Mouse (Mus musculus) ES-E14 (cell line): ENCODE measurements around the gene Tbc1d16. TPM values are rescaled to one million over a fixed set of nuclear protein-coding genes. Genes with fewer than 3 reads are reported as not detected.
A peak's percentile ranks its signal among the peaks of the same experiment; 100 is the strongest.

Source experiments
- DNase-seq: peaks from one replicate; pipeline ENCODE4 v3.0.0-alpha.2; 2013; ENCODE audit warnings: low read depth, low spot score
- H3K27ac ChIP-seq: 2 replicates; pipeline ENCODE4 v1.5.1; 2012; ENCODE audit warnings: low read depth, mild to moderate bottlenecking, low read length, moderate library complexity, mixed read lengths; ENCODE audit not compliant: poor library complexity, insufficient read depth, severe bottlenecking
- H3K36me3 ChIP-seq: 2 replicates; pipeline ENCODE4 v1.6.1; 2012; ENCODE audit warnings: mild to moderate bottlenecking, low read length, moderate library complexity, mixed read lengths; ENCODE audit not compliant: control insufficient read depth, poor library complexity, insufficient read depth, severe bottlenecking
- H3K4me1 ChIP-seq, 2 experiments: fragments of 150-350 bp in 1 of 2; sonication (generic) in 1 of 2; 2 replicates each; pipeline ENCODE4 v1.6.1; 2012; ENCODE audit warnings: low read length in 2 of 2, mild to moderate bottlenecking in 1 of 2, mixed read lengths in 1 of 2; ENCODE audit not compliant: control insufficient read depth in 2 of 2, insufficient read depth in 2 of 2, poor library complexity in 1 of 2
- H3K4me3 ChIP-seq, 2 experiments: fragments of 150-350 bp in 1 of 2; sonication (generic) in 1 of 2; 2 replicates each; pipeline ENCODE4 v1.5.1; 2012; ENCODE audit warnings: low read length in 2 of 2, low read depth in 1 of 2, mild to moderate bottlenecking in 1 of 2, mixed read lengths in 1 of 2; ENCODE audit not compliant: insufficient read depth in 1 of 2, poor library complexity in 1 of 2, severe bottlenecking in 1 of 2
- H3K9ac ChIP-seq: 2 replicates; pipeline ENCODE4 v1.6.1; 2012; ENCODE audit warnings: low read depth, mild to moderate bottlenecking, low read length, mixed read lengths; ENCODE audit not compliant: poor library complexity, insufficient read depth, severe bottlenecking
- H3K9me3 ChIP-seq: fragments of 150-350 bp; sonication (generic); 2 replicates; pipeline ENCODE4 v1.6.1; 2012; ENCODE audit warnings: low read depth, mild to moderate bottlenecking, low read length; ENCODE audit not compliant: control insufficient read depth, insufficient read depth
- CHD2 ChIP-seq: IDR thresholded peaks from 2 replicates; pipeline ENCODE4 v1.6.1; 2014; ENCODE audit warnings: mild to moderate bottlenecking, low read depth, low read length, inconsistent platforms
- HCFC1 ChIP-seq: IDR thresholded peaks from 2 replicates; pipeline ENCODE4 v1.6.1; 2012; ENCODE audit warnings: low read length, inconsistent platforms, borderline replicate concordance; ENCODE audit not compliant: insufficient read depth
- MAFK ChIP-seq: IDR thresholded peaks from 2 replicates; pipeline ENCODE4 v1.6.1; 2014; ENCODE audit warnings: mild to moderate bottlenecking, low read depth, low read length, inconsistent platforms; ENCODE audit not compliant: insufficient read depth
- ZC3H11A ChIP-seq: IDR thresholded peaks from 2 replicates; pipeline ENCODE4 v1.6.1; 2012; ENCODE audit warnings: low read depth, mild to moderate bottlenecking, inconsistent platforms, low read length, borderline replicate concordance
- ZNF384 ChIP-seq: IDR thresholded peaks from 2 replicates; pipeline ENCODE4 v1.6.1; 2012; ENCODE audit warnings: low read depth, low read length, inconsistent platforms
- in situ Hi-C, 2 experiments: fragments of 600-800 bp; cut with MboI; formaldehyde crosslinking; loops; one replicate each; pipeline ENCODE4 v1.15.1; 2025; ENCODE audit warnings: low sequenced_read_pairs in 2 of 2, inconsistent platforms in 1 of 2; ENCODE audit not compliant: unreplicated experiment in 2 of 2
- total RNA-seq: library from RNA; depleted of rRNA; stranded (reverse); fragments of 300-350 nt; gene quantifications from 2 replicates; pipeline ENCODE4 v1.2.3, GENCODE M21; 2012

Tbc1d16 gene
- total RNA-seq, 1 experiment, result 6.3 TPM

GRCm38 (mm10) chr11:119150442-119150841 is 77.9 kb downstream of the Tbc1d16 start:
- H3K27ac ChIP-seq, result no peak overlapping the region
- H3K36me3 ChIP-seq, result peaks cover 16% of the 10 kb centered on the region; the same call in 1 of the 2 replicates

GRCm38 (mm10) chr11:119148829-119149228 is 79.5 kb downstream of the Tbc1d16 start:
- peaks cover 0 to 7% of the 10 kb centered on the region in 2 experiments; a peak in 2 of 4 replicates for H3K4me1 ChIP-seq
- H3K4me3 ChIP-seq, result no peak overlapping the region
- H3K36me3 ChIP-seq, result peaks cover 7% of the 10 kb centered on the region; the same call in 1 of the 2 replicates
- in situ Hi-C loops, result no loop called here
- TF ChIP-seq ZC3H11A, result no peak
- TF ChIP-seq ZNF384, result no peak
- TF ChIP-seq HCFC1, result no peak
- TF ChIP-seq MAFK, result no peak
- no peak for TF ChIP-seq CHD2
- no peaks in the 10 kb centered on the region for H3K9me3 ChIP-seq
- no peak overlapping the region for H3K9ac ChIP-seq
- no peak overlapping the region for H3K27ac ChIP-seq
- no peak for DNase-seq

More at GRCm38 (mm10) chr11:119150442-119150841, 77.9 kb downstream of the Tbc1d16 start:
- TF ChIP-seq CHD2 (no peak), ZNF384 (no peak), HCFC1 (no peak), ZC3H11A (no peak)
- H3K4me1 ChIP-seq, result peaks cover 0 to 17% of the 10 kb centered on the region in 2 experiments; a peak in 2 of 4 replicates
- no peak overlapping the region for H3K9ac ChIP-seq
- H3K4me3 ChIP-seq, result no peak overlapping the region
- no peak for DNase-seq
- no peaks in the 10 kb centered on the region for H3K9me3 ChIP-seq
- in situ Hi-C loops, result no loop called here

- no peak overlapping the region for H3K27ac ChIP-seq
- no peaks in the 10 kb centered on the region for H3K9me3 ChIP-seq
- H3K4me1 ChIP-seq, result peaks cover 0 to 7% of the 10 kb centered on the region in 2 experiments; a peak in 2 of 4 replicates
- TF ChIP-seq MAFK (no peak), CHD2 (no peak), ZC3H11A (no peak), HCFC1 (no peak), ZNF384 (no peak)
- no peaks in the 10 kb centered on the region for H3K36me3 ChIP-seq
- in situ Hi-C loops, result no loop called here
- H3K9ac ChIP-seq, result no peak overlapping the region
- DNase-seq, result no peak
- H3K4me3 ChIP-seq, result no peak overlapping the region
These were observed 81.1 kb downstream of the Tbc1d16 start for GRCm38 (mm10) chr11:119147153-119147552.

DNA sequence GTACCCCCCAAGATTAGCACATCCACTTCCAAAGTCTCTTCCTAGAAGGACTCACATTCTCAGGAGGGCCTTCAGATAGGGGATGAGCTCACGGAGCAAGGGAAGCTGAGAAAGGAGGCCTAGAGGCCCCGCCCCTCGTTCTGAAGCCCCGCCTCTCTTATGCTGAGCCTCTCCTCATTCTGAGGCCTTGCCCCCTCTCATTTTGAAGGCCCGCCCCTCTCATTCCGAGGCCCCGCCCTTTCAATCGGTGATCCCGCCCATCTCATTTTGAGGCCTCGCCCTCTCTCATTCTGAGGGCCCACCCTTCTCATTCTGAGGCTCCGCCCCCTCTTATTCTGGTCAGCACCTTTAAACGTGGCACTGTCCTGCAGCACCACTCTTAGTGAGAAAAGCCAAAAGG is 82.2 kb downstream of the Tbc1d16 start:
- Histone ChIP-seq H3K9ac (no peak overlapping the region), H3K36me3 (no peaks in the 10 kb centered on the region), H3K4me3 (no peak overlapping the region), H3K27ac (no peak overlapping the region), H3K4me1 (peaks cover 0 to 7% of the 10 kb centered on the region in 2 experiments; a peak in 2 of 4 replicates), H3K9me3 (no peaks in the 10 kb centered on the region)
- in situ Hi-C loops, result no loop called here
- peak; percentile 95 for DNase-seq
- TF ChIP-seq MAFK (no peak), ZNF384 (no peak), HCFC1 (no peak), CHD2 (no peak), ZC3H11A (no peak)

DNA sequence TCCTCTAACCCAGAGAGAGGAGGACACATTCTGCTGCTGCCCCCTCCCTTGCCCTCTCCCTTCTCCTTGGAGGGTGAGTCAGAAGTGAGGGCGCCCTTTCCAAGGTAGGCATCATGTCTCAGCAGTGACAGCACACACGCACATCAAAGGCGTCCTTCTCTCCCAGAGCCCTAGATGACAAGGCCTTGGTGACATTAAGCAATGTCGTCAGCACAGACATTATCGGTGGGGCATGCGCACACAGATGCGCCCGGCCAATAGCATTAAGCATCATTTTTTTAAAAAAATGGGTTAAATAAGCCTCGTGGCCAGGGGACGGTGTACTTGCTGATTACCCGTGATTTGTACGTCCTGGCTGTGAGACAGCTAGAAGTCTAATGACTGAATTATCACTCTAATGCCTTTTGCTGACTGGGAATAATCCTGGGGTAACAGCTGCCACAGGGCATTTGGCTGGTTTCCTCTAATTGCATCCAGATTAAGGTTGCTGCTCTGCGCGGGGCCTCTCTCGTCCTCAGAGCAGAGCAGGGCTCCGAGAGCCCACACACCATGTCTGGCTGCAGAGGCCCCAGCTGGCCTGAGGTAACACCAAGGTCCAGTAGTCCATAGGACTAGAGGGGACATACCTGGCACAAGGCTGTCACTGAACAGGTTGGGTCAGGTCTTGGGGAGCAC is 83.4 kb downstream of the Tbc1d16 start:
- DNase-seq, result no peak
- H3K36me3 ChIP-seq, result no peaks in the 10 kb centered on the region

More for the DNA sequence above, 83.4 kb downstream of the Tbc1d16 start:
- Histone ChIP-seq H3K9ac (no peak overlapping the region), H3K9me3 (no peaks in the 10 kb centered on the region), H3K4me3 (no peak overlapping the region), H3K27ac (no peak overlapping the region), H3K4me1 (peaks cover 0 to 7% of the 10 kb centered on the region in 2 experiments; a peak in 2 of 4 replicates)
- in situ Hi-C loops, result no loop called here
- TF ChIP-seq ZC3H11A (no peak), ZNF384 (no peak), CHD2 (no peak), HCFC1 (no peak), MAFK (no peak)
